Mouse (Mus musculus) heart, postnatal 4 days (tissue): ENCODE results near the gene Clmp. TPM values are rescaled to one million over a fixed set of nuclear protein-coding genes. Genes with fewer than 3 reads are reported as not detected.
"Not testable (repeated sequence)": the region's sequence is repeated elsewhere in the genome, so short reads cannot be mapped to it uniquely, and the experiment has no call there.

Experiments used
- DNase-seq: peaks from one replicate; pipeline ENCODE4 v3.0.0; 2021
- total RNA-seq, 2 experiments: library from RNA; stranded (reverse); gene quantifications; 2 replicates each; pipeline ENCODE4 v1.2.3; 2021

The Clmp gene
- total RNA-seq, 2 experiments from 2014 or later: 9.5 to 10.6 TPM

- DNase-seq: no peak
Observed at GRCm38 (mm10) chr9:40731591-40732048, 45.9 kb downstream of the Clmp start.

- no peak for DNase-seq
Observed at GRCm38 (mm10) chr9:40732302-40732701, 46.5 kb downstream of the Clmp start.

- DNase-seq: no peak
Observed at GRCm38 (mm10) chr9:40737117-40737516, 51.4 kb downstream of the Clmp start.

GRCm38 (mm10) chr9:40743525-40744034, 57.8 kb downstream of the Clmp start:
- no peak for DNase-seq

GRCm38 (mm10) chr9:40744233-40744632, 58.5 kb downstream of the Clmp start:
- no peak for DNase-seq

- DNase-seq: no peak
Observed at GRCm38 (mm10) chr9:40746796-40747195, 61.0 kb downstream of the Clmp start.

- DNase-seq: no peak
Observed at GRCm38 (mm10) chr9:40747249-40747648, 61.5 kb downstream of the Clmp start.

- peak; percentile 25 for DNase-seq
Observed at GRCm38 (mm10) chr9:40749832-40750620, 64.3 kb downstream of the Clmp start.

GRCm38 (mm10) chr9:40751749-40752148, 66.0 kb downstream of the Clmp start:
- peak; percentile 13 for DNase-seq

GRCm38 (mm10) chr9:40756401-40756800, 70.6 kb downstream of the Clmp start:
- peak; percentile 68 for DNase-seq

GRCm38 (mm10) chr9:40757105-40757626, 71.4 kb downstream of the Clmp start:
- peak; percentile 62 for DNase-seq

- DNase-seq: peak; percentile 84
Observed at GRCm38 (mm10) chr9:40757685-40758270, 72.0 kb downstream of the Clmp start.

- DNase-seq: no peak
Observed at GRCm38 (mm10) chr9:40762354-40762753, 76.6 kb downstream of the Clmp start.

GRCm38 (mm10) chr9:40764887-40765580, 79.3 kb downstream of the Clmp start:
- no peak for DNase-seq

- peak; percentile 45 for DNase-seq
Observed at GRCm38 (mm10) chr9:40765581-40765940, 79.8 kb downstream of the Clmp start.

GRCm38 (mm10) chr9:40766058-40766605, 80.4 kb downstream of the Clmp start:
- no peak for DNase-seq

- DNase-seq: no peak
Observed at GRCm38 (mm10) chr9:40767946-40768345, 82.2 kb downstream of the Clmp start.

GRCm38 (mm10) chr9:40772246-40772645, 86.5 kb downstream of the Clmp start:
- DNase-seq: peak; percentile 27

GRCm38 (mm10) chr9:40773142-40773541, 87.4 kb downstream of the Clmp start:
- not testable (repeated sequence) for DNase-seq

- DNase-seq: no peak
Observed at GRCm38 (mm10) chr9:40773869-40774268, 88.1 kb downstream of the Clmp start.

GRCm38 (mm10) chr9:40776044-40776443, 90.3 kb downstream of the Clmp start:
- DNase-seq: no peak

- DNase-seq: peak; percentile 61
Observed at GRCm38 (mm10) chr9:40776459-40777248, 90.9 kb downstream of the Clmp start.
